Mouse (Mus musculus): ENCODE measurements around the gene Stpg4. TPM values are rescaled to one million over a fixed set of nuclear protein-coding genes. Genes with fewer than 3 reads are reported as not detected.

Gene Stpg4
- polyA plus RNA-seq, 1 experiment, result not detected

- H3K27ac ChIP-seq (ENCODE audit: insufficient read depth, low read depth, low read length), result no peak overlapping the region
- H3K27me3 ChIP-seq (ENCODE audit: control insufficient read depth, insufficient read depth, low read length), result no peaks in the 10 kb centered on the region
- peaks cover 33% of the 10 kb centered on the region for H3K36me3 ChIP-seq (ENCODE audit: control insufficient read depth, insufficient read depth, low read length)
- TF ChIP-seq POLR2A (IDR thresholded peaks at IDR 0.05; ENCODE audit: low read depth, low read length) (no peak), CTCF (IDR thresholded peaks at IDR 0.05; ENCODE audit: extremely low read depth, insufficient read length, insufficient replicate concordance, low read depth, low read length) (no peak)
- 89% methylated on average over 18 of the region's 18 CpGs for WGBS
- no peak overlapping the region for H3K4me3 ChIP-seq (ENCODE audit: low read depth, low read length)
- H3K4me1 ChIP-seq (ENCODE audit: control insufficient read depth, insufficient read depth, insufficient read length, low read length), result 0 out of 2 replicates have a peak, but pooled peaks cover 3% of the 10 kb centered on the region
Measured at GRCm38 (mm10) chr17:87369270-87369759, 58.2 kb downstream of the Stpg4 start.

- WGBS, result 94% methylated on average over 10 of the region's 10 CpGs
- no peak for TF ChIP-seq POLR2A (IDR thresholded peaks at IDR 0.05; ENCODE audit: low read depth, low read length)
- no peak for TF ChIP-seq CTCF (IDR thresholded peaks at IDR 0.05; ENCODE audit: extremely low read depth, insufficient read length, insufficient replicate concordance, low read depth, low read length)
- Histone ChIP-seq H3K27me3 (ENCODE audit: control insufficient read depth, insufficient read depth, low read length) (no peaks in the 10 kb centered on the region), H3K4me3 (ENCODE audit: low read depth, low read length) (no peak overlapping the region), H3K36me3 (ENCODE audit: control insufficient read depth, insufficient read depth, low read length) (peaks cover 37% of the 10 kb centered on the region), H3K4me1 (ENCODE audit: control insufficient read depth, insufficient read depth, insufficient read length, low read length) (0 out of 2 replicates have a peak, but pooled peaks cover 3% of the 10 kb centered on the region), H3K27ac (ENCODE audit: insufficient read depth, low read depth, low read length) (no peak overlapping the region)
Measured at GRCm38 (mm10) chr17:87368481-87368880, 59.1 kb downstream of the Stpg4 start.

GRCm38 (mm10) chr17:87367640-87368039 lies 59.9 kb downstream of the Stpg4 start:
- no peak overlapping the region for H3K27ac ChIP-seq (ENCODE audit: insufficient read depth, low read depth, low read length)
- H3K27me3 ChIP-seq (ENCODE audit: control insufficient read depth, insufficient read depth, low read length), result no peaks in the 10 kb centered on the region
- H3K36me3 ChIP-seq (ENCODE audit: control insufficient read depth, insufficient read depth, low read length), result peaks cover 40% of the 10 kb centered on the region
- WGBS, result 71% methylated on average over 3 of the region's 3 CpGs
- TF ChIP-seq POLR2A (IDR thresholded peaks at IDR 0.05; ENCODE audit: low read depth, low read length) (no peak), CTCF (IDR thresholded peaks at IDR 0.05; ENCODE audit: extremely low read depth, insufficient read length, insufficient replicate concordance, low read depth, low read length) (no peak)
- H3K4me3 ChIP-seq (ENCODE audit: low read depth, low read length), result no peak overlapping the region
- 0 out of 2 replicates have a peak, but pooled peaks cover 3% of the 10 kb centered on the region for H3K4me1 ChIP-seq (ENCODE audit: control insufficient read depth, insufficient read depth, insufficient read length, low read length)

- Histone ChIP-seq H3K36me3 (ENCODE audit: control insufficient read depth, insufficient read depth, low read length) (peaks cover 44% of the 10 kb centered on the region), H3K4me1 (ENCODE audit: control insufficient read depth, insufficient read depth, insufficient read length, low read length) (0 out of 2 replicates have a peak, but pooled peaks cover 3% of the 10 kb centered on the region), H3K4me3 (ENCODE audit: low read depth, low read length) (no peak overlapping the region), H3K27me3 (ENCODE audit: control insufficient read depth, insufficient read depth, low read length) (no peaks in the 10 kb centered on the region), H3K27ac (ENCODE audit: insufficient read depth, low read depth, low read length) (no peak overlapping the region)
- 47% methylated on average over 4 of the region's 4 CpGs for WGBS
- no peak for TF ChIP-seq POLR2A (IDR thresholded peaks at IDR 0.05; ENCODE audit: low read depth, low read length)
- no peak for TF ChIP-seq CTCF (IDR thresholded peaks at IDR 0.05; ENCODE audit: extremely low read depth, insufficient read length, insufficient replicate concordance, low read depth, low read length)
Measured at GRCm38 (mm10) chr17:87367228-87367627, 60.3 kb downstream of the Stpg4 start.

- no peak overlapping the region for H3K4me3 ChIP-seq (ENCODE audit: low read depth, low read length)
- H3K27ac ChIP-seq (ENCODE audit: insufficient read depth, low read depth, low read length), result no peak overlapping the region
- peaks cover 49% of the 10 kb centered on the region for H3K36me3 ChIP-seq (ENCODE audit: control insufficient read depth, insufficient read depth, low read length)
- WGBS, result 54% methylated on average over 2 of the region's 2 CpGs
- 0 out of 2 replicates have a peak, but pooled peaks cover 3% of the 10 kb centered on the region for H3K4me1 ChIP-seq (ENCODE audit: control insufficient read depth, insufficient read depth, insufficient read length, low read length)
- no peak for TF ChIP-seq POLR2A (IDR thresholded peaks at IDR 0.05; ENCODE audit: low read depth, low read length)
- no peak for TF ChIP-seq CTCF (IDR thresholded peaks at IDR 0.05; ENCODE audit: extremely low read depth, insufficient read length, insufficient replicate concordance, low read depth, low read length)
- no peaks in the 10 kb centered on the region for H3K27me3 ChIP-seq (ENCODE audit: control insufficient read depth, insufficient read depth, low read length)
Measured at GRCm38 (mm10) chr17:87366520-87366919, 61.0 kb downstream of the Stpg4 start.

- TF ChIP-seq CTCF (IDR thresholded peaks at IDR 0.05; ENCODE audit: extremely low read depth, insufficient read length, insufficient replicate concordance, low read depth, low read length) (no peak), POLR2A (IDR thresholded peaks at IDR 0.05; ENCODE audit: low read depth, low read length) (no peak)
- Histone ChIP-seq H3K27ac (ENCODE audit: insufficient read depth, low read depth, low read length) (no peak overlapping the region), H3K36me3 (ENCODE audit: control insufficient read depth, insufficient read depth, low read length) (peaks cover 50% of the 10 kb centered on the region), H3K4me1 (ENCODE audit: control insufficient read depth, insufficient read depth, insufficient read length, low read length) (0 out of 2 replicates have a peak, but pooled peaks cover 3% of the 10 kb centered on the region), H3K4me3 (ENCODE audit: low read depth, low read length) (no peak overlapping the region), H3K27me3 (ENCODE audit: control insufficient read depth, insufficient read depth, low read length) (no peaks in the 10 kb centered on the region)
- WGBS, result 63% methylated on average over 8 of the region's 8 CpGs
Measured at GRCm38 (mm10) chr17:87365268-87365667, 62.3 kb downstream of the Stpg4 start.

GRCm38 (mm10) chr17:87364108-87364507 lies 63.4 kb downstream of the Stpg4 start:
- TF ChIP-seq POLR2A (IDR thresholded peaks at IDR 0.05; ENCODE audit: low read depth, low read length) (no peak), CTCF (IDR thresholded peaks at IDR 0.05; ENCODE audit: extremely low read depth, insufficient read length, insufficient replicate concordance, low read depth, low read length) (no peak)
- Histone ChIP-seq H3K27ac (ENCODE audit: insufficient read depth, low read depth, low read length) (no peak overlapping the region), H3K4me1 (ENCODE audit: control insufficient read depth, insufficient read depth, insufficient read length, low read length) (0 out of 2 replicates have a peak, but pooled peaks cover 3% of the 10 kb centered on the region), H3K36me3 (ENCODE audit: control insufficient read depth, insufficient read depth, low read length) (peaks cover 59% of the 10 kb centered on the region), H3K27me3 (ENCODE audit: control insufficient read depth, insufficient read depth, low read length) (no peaks in the 10 kb centered on the region), H3K4me3 (ENCODE audit: low read depth, low read length) (no peak overlapping the region)
- 51% methylated on average over 15 of the region's 15 CpGs for WGBS
